Mouse (Mus musculus): ENCODE data around the gene Add3. TPM values are rescaled to one million over a fixed set of nuclear protein-coding genes. Genes with fewer than 3 reads are reported as not detected.

Gene Add3
- total and polyA plus RNA-seq, 3 experiments = 11.6 to 46.6 (median 43.1) TPM

DNA sequence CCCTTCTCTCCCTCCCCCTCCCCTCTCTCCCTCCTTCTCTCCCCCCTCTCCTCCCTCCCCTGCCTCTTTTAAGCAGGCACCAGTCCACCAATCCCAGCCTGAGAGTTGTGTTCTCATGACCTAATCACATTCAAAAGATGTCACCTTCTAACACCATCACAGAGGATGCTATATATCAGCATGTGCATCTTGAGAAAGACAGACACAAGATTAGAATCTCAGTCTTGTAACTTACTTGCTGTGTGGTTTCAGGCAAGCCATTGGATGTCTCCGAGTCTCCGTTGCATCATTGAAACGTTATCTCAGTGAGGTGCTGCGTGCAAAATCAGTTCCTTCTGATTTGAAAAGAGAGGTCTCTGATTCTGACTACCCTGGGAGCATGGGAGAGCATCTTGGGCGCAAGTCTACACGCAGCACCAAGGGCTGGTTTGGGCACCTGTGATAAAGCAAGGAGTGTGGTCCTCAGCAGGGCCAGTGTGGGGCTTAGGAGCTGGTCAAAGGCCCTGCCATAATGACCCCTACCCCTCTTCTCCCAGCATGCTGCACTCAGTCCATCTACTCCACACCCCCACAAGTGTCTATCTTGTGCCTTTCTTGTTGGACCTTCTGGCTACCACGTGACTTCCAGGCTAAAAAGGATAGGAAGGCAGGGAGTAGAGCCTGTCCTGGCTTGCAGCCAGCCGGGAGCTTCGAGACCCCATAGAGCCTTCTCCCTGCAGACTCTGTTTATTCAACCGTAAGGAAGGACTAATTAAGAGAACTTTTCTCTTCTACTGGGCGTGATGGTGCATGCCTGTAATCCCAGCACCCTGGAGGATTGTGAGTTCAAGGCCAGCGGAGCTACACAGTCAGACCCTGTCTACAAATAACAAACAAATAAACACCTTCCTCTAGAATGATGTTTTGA, 124.8 kb downstream of the Add3 start:
- no peak for DNase-seq

DNA sequence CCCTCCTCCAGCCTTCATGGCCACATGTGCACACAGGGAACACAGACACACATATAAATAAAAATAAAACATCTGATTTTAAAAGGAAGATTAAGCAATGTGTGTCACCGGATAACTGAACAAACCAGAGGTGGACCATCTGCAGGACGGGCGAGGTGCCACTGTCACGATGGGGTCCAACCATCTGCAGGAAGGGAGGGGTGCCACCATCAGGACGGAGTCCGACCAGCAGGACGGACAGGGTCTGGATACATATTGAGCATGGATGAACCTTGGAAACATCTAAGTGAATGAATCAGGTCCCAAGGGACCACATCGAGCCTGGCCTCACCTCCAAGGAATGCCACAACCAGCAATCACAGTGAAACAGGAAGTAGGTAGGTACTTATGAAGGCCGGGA, 127.1 kb downstream of the Add3 start:
- DNase-seq = no peak

DNA sequence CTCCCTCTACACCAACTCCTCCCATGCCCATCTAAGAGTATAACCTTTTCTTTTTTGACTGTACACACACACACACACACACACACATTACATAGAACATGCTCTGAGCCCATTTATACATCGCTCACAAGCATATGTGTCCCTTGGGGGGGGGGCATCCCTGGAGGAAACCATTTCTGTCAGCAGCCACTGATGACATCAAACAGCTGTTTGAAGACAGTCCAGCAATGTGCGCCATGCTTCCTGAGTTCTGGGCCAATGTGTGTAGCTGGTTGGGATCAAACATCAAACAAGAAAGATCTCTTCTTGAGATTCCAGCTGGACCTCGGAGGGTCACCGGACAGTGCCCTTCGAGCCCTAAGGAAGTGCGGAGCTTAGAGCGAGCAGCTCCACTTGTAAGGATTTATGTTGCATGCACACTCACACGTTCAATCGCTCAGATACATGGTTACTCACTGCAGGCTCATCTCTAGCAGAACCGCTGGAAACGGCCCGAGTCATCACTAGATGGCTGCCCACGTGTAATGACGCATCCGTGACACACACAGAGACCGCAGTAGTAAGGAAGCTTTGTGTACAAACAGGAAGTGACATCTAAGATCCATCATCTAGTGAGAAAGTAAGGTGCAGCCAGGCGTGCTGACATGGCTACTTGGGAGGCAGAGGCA, 132.9 kb downstream of the Add3 start:
- no peak for DNase-seq

DNA sequence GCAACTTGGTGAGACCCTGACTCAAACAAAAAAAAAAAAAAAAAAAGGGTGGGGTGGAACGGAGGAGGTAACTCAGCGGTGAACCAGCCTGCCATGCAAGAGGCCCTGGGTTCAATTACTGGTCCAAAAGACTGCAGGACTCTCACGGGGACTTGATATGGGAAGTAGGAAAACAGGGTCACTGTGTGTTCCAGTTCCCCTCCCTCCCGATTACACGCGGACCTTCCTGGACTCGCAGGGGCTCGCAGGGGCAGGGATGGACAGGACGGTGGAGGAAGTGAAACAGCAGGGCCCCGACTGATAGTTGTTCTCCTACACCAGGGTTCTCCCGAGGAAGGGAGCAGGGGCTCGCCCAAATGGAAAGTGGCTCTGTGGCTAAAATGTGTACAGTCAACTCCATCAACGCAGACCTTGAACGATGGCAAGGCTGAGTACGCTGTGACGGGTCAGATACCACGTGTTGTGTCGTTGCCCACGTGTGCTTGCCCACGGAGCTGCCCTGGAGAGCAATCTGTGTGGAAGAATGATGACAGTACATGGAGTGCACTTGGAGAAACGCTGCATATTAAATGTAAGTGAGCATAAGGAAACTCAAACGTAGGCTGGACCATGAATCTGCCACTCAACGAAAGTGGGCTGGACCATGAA, 133.7 kb downstream of the Add3 start:
- DNase-seq = no peak

DNA sequence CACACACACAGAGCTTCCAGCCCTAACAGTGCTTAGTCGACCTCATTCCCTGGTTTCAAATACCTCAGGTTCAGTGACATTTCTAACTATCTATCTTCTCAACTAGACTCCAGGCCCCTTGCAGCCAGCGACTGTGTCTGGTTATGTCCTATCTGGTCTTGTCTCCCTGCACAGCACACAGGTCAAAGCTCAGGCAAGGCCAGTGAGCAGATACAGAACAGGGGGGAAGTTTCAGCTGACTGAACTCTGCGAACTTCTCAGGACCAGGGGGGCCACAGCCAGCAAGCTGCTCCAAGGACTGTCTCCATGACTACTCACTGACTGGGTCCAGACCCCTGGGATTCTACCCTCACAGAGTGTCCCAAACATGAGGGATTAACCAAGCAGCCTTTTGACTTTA, 135.0 kb downstream of the Add3 start:
- DNase-seq = no peak

DNA sequence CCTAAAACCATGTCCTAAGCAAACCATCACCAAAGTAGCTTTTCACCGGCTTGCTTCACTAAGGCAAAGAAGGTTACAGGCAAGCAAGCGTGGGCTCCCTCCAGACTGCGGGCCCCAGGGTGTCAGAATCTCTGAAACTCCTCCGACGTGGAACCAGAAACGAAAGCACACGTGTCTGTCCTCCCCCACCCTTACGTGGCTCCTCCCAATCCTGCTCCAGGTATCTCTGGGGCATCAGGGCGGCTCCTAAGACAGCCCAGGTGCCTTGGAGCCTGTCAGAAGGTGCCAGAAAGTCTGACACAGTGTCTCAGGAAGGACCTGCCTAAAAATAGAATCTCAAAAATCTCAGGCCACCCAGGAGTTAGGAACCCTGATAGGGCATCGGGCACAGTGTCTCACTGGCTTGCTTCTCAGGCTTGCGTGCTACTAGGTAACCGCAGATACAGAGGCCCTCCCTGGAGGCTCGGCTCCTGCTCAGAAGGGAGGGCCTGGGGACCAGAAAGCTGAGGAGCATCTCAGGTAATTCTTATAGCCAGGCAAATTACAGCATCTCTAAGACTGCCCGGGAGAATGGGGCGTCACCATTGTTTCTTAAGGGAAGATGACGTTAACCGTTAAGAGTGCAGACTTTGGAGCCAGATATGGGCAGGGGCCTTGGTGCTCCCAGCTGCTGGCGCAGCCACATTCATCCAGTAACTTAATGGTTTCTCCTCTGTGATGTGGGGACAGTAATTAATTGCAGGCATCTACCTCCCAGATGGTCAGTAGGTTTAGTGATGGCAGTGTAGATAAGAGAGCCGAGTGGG, 136.9 kb downstream of the Add3 start:
- DNase-seq = no peak

DNA sequence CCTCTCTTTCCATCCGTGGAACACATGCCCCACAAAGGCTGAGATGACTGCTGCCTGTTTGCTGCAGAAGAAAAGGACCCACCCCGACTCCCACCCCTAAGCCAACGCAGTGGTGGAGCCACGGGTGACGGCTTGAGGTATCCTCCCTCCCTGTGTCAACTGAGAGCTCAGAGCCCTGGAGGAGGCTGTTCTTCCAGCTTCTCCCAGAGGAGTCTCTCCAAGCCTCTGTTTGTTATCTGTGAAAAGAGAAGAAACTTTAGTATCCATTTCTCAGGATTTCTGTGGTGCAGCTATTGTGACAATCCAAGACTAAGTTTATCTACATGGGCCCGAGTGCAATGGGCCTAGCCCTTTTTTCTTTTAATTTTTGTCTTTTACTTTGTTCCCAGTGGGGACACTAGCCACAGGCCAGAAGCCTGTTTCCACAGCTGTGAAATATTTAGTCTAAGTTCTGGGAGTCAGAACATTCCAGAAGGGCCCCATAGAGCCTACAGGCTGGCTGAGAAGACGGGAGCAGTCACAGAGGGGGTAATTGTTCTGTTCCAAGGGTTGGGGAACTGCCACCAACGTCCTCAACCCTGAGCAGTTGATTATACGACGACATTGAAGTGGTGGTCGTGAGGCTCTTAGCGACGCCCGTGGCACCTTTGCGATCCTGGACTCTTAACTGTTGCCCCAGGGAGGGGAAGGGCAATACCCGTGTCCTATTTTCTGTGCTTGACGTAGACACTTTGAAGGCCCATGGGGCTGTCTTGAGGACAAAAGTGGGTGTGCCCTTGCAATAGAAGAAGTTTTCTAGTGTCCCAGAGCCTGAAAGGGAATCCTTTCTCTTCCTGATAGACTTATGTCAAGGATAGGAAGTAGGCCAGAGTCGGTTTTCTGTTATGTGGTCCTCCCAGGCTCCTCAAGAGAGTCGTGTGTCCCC, 138.5 kb downstream of the Add3 start:
- DNase-seq = no peak

DNA sequence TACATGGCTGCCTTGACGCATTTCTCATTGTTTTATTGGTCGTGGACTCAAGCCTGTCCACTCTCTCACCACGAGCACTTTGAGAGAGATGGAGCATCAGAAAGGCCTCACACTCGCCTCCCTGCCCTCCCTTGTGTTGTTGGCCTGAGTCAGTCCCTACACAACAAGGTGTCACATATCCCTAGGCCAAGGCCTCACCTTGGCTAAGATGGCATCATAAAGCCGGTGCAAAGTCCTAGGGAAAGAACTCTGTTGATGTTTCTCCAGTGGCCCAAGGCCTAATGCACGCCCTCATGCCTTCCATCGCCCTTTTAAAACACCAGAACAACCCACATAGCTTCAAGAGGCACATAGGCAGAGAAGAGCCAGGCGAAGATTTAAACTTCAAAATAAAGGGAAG, 140.0 kb downstream of the Add3 start:
- DNase-seq = no peak

DNA sequence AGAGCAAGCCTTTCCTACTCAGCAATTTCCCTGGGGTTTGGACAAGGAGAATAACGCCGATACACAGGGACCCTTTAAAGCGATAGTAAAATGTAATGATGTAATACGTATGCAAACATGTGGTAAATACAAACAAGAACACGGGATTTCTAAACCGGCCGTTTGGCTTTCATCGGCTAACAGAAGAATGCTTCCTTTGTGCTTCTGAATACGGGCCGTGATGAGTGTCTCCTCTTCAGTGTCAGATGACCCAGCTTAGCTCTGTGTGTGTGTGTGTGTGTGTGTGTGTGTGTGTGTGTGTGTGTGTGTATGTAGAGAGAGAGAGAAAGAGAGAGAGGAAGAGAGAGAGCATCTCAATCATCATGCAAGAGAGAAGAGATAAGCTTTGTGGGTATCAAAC, 142.3 kb downstream of the Add3 start:
- DNase-seq = no peak

DNA sequence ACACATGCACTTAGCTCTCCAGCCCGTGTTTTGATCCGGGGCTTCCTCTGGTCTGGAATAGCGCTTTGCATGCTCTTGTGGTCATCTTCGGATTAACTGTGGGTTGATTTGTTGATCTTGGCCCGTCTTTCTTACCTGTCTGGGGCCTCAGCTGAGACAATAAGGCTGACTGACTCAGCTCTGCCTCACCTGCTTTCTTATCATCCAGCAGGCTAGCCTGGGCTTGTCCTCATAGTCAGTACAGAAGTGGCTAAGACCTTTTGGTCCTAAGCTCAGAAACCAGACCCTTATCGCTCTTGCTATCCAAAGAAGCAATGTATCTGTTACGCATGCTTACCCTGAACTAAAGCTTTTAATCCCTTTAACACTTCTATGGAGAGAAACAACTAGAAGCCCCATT, 143.5 kb downstream of the Add3 start:
- DNase-seq = no peak

DNA sequence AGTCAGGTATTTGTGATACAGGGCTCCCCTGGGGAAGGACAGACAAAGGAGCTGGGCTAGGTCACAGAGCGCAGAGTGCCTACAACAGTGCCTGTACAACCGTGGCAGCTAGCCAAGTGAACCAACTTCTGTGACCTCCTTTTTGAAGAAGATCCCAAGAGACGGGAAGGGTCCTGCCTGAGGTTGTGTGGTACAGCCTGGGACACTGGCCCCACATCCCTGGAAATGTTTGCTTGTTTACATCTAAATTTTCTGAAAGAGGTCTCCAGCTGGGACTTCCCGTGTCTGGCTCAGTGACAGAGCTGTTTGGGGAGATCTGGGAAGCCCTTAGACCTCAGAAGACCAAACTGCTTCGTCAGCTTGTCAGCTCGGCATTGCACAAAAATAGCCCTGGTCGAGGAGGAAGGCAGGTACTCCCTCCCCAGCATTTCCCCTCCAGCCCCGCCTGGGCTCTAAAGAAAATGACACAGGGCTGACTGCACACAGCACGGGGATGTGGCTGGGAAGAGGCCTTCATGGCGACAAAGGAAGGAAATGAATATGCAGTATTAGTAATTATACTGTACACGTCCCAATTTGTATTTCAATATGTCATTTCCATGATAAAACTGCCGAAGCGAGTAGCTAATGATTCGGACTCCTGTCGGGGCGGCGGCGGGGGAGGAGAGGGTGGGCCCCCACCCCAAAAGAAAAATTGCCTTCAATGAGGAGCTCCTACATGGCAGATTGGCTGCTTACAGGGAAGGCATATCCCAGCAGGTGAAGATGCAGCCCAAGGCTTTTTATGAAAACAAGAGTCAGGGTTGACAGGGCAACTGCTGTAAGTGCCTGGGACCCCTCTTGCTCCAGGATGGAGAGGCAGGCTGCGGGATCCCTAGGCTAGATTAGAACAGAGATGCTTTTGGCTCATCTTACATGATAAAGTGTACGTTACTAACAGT, 144.3 kb downstream of the Add3 start:
- peak; percentile 19 for DNase-seq

DNA sequence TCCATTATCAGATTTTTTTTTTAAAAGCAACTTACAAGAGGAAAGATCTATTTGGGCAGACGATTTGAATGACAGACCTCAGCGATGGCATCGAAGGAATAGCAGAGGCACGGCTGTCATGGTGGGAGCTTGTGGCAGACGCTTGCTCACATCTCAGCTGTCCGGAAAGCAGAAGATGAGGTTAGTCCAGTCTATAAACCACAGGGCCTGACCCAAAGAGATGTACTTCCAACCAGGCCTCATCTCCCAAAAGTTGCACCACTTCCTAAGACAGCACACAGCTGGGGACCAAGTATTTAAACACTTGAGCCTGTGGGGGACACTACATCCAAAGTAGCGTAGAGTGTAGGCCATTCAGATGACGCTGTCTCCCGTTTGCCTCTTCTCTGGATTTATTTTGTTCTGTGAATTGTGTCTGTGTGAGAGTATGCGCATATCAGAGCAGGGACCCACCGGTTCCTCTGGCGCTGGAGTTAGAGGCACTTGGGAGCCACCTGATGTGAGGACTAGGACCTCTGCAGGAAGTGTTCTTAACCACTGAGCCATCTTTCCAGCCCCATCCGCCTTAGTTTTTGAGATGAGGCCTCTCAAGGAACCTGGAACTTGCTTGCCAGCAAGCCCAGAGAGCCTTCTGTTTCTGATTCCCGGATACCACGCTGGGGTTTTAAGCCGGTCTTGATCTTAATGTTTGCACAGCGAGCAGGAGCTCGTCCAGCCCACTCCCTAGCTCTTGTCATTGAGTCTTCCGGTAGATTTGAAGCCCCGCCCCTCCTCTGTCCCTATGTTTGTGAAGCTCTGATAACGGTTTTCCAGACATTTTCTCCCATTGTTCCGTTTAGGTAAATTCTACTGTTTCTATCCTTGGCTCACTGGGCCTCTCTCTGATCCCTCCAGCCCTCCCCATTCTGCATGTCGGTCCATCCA, 156.3 kb downstream of the Add3 start:
- DNase-seq = no peak

Other genes starting within 250 kb of the Add3 start
- gene Xpnpep1, start 100.2 kb upstream of the Add3 start, total RNA-seq (2021) = 10 to 100 TPM; 73.7 to 82.0 TPM
- gene Xpnpep1, start 100.2 kb upstream of the Add3 start, polyA plus RNA-seq (2012; rRNA removed) = 41.6 and 47.4 TPM in 2 replicates
- gene Mxi1, start 170.1 kb downstream of the Add3 start, total RNA-seq (2021) = 10 to 100 TPM; 29.6 to 31.1 TPM
- 15.6 and 17.2 TPM in 2 replicates for gene Mxi1, start 170.1 kb downstream of the Add3 start, polyA plus RNA-seq (2012; rRNA removed)
- gene Gm10197, start 231.3 kb downstream of the Add3 start, total RNA-seq (2021) = not detected
- not detected in 2 replicates for gene Gm10197, start 231.3 kb downstream of the Add3 start, polyA plus RNA-seq (2012; rRNA removed)

All from adrenal gland, adult 2 months (tissue).